Mouse (Mus musculus) megakaryocyte, embryonic 14.5 days (primary cell): Measurements from ENCODE around the gene Fut9.

Source experiments
- FLI1 ChIP-seq: IDR thresholded peaks from 2 replicates; pipeline ENCODE4 v1.6.1; 2012; ENCODE audit warnings: low read length, inconsistent platforms, mixed read lengths
- GATA1 ChIP-seq: IDR thresholded peaks from 3 replicates; pipeline ENCODE4 v1.6.1; 2012; ENCODE audit warnings: mixed read lengths, low read length, inconsistent platforms, borderline replicate concordance

DNA sequence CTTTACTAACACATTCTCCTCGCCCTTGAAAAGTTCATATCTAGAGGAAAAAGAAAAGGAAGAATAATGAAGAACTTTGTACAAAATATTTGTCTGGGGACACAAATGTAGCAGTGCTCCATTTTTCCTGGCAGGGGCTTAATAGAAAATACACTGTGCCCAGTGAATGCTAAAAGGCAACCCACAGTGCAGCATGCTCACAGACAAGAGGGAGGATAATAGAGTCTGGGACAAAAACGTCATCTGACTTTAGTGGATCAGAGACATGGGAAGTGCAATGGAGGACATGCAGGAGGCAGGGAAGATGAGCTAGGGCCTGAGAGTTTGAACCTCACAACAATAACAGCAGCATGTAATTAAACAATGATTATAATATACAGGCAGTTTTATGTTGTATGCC lies 86.1 kb downstream of the Fut9 start:
- TF ChIP-seq GATA1 (no peak), FLI1 (no peak)
